Mouse (Mus musculus) gastrocnemius, postnatal 25 days (tissue): ENCODE measurements at regions not wholly inside any gene's neighbourhood (a gene's known extent, or its start where the extent isn't known, plus 50 kb on each side); places are given as distances from the start of the nearest gene placed in this dataset.

ENCODE experiments used
- DNase-seq: peaks from one replicate; pipeline ENCODE4 v3.0.0; 2022

DNA sequence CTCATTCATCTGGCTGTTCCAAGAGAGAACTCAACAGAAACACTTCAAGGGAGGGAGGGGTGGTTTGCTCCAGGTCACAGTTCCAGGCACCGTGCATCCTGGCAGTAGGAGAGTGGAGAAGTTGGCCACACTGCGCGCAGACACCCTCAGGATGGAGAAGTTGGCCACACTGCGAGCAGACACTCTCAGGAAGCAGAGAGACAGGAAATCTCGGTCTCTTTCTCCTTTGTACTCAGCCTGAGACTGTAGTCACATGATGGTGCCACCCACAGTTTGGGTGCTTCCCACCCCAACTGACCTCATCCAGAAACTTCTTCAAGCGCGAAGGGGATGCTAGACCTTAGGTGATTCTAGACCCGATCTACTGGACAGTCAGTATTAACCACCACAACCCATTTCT lies 170.4 kb downstream of the Bcl11b start:
- DNase-seq = no peak

GRCm38 (mm10) chr12:107834512-107834911 lies 168.9 kb downstream of the Bcl11b start:
- DNase-seq = no peak

DNA sequence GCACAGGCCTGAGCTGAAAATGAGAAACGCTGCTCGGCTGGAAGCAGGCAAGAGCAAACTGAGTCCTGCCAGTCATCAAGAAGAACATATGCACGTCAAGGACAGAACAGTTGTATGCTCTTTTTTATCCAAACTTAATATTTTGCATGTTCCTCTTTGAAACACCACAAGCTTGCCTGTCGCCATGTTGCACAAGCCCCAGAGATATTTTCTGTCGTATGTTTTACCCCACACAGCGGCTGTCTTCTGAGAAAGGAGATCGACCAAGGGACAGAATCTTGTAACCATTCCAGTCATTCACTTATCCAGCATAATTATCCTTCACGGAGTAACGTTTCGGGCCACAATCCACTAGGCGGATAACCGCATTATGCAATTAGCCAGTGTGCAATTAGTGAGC lies 165.7 kb downstream of the Bcl11b start:
- DNase-seq = no peak

DNA sequence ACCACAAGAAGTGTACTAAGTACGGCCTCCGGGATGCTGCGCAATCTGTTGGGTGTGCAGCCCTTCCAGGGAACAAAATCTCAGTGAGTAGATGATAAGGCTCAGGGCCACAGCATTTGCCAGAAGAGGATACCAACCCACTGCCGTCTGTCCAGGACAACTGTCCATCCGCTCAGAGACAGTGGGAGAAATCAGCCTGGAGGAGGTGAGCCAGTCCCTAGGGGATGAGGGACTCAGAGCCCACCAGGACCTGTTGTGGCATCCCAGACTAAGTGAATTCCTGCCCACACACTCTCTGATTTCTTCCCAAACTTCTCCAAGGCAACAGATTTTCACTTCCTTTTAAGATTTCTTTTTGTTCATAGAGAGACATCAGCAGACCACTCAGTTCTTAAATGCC lies 158.8 kb downstream of the Bcl11b start:
- DNase-seq = no peak

DNA sequence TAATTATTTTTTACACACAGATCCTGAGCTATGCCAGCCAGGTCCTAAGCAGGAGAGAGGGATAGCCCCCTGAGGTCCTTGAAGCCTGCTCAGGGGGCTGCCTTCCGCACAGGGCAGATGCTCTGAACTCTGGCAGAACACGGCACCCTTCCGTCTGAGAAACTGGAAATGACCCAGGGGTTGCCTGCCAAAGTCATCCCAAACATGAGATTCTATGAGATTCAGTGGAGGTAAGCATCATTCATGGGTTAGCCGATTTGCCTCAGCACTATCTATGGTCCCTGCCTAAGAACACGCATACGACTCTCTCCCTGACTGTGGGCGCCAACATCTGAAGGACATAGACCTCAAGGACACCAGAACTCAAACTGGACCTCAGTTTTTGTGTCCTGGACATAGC lies 152.8 kb downstream of the Bcl11b start:
- no peak for DNase-seq

DNA sequence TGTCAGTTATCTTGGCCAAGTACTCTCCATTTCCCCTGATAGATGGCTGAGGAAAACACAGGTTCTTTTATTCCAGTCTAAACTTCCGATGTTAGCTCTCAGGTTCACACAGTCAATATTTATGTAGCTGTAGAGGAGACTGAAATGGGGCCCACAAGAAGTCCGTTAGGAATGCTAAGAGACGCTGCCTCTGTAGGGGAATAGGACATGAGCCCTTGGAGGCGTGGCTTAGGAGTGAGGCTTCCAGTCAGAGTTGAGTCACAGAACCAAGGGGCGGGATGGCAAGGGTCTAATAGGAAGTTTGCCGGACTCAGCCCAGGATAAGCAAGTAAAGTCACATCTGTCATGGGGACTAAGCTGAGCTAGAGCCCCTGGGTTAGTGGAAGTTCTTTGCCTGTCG lies 150.5 kb downstream of the Bcl11b start:
- no peak for DNase-seq

DNA sequence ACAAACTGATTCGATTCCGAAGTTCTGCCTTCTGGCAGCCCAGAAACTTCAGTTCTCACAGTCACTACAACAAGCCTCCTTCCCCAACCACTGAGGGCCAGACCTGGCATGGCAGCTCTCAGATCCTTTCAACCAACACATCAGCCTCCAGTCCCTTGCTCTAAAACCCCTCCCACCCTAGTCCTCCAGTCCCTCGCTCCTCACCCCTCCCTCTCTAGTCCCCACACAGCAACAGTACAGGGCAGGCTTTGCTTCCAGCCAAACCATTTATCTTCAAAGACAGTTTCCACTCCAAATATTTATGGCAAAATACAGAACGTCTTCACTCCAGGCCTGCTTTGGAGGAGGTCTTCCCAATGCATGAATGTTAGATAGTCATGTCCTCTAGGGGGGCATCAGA lies 147.9 kb downstream of the Bcl11b start:
- no peak for DNase-seq

DNA sequence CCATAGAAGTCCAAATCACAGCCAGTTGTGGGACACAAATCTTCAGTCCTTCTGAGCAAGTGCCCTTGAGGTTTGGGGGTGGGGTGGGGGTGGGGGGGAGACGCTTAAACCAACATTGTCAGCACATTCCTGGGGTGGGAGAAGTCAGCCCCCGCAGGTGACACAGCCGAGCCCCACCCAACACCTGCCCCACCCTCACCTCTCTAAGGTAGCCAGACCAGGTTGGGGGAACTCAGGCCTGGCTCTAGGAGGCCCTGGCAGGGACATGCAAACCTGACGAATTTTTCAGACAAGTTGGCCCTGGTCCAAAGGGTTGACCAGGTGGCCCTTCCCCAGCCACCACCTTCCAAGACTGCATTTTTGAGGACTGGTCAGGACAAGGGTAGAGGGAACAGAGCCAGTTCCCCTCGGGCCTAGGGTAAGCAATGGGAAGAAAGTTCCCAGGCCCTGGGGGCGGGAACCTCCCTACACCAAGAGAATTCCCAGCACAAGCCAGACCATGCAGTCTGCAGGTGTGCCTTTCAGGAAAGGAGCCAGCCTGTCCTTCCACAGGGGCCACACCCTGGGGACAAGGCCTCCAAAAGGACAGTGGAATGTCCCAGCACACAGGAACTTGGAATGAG lies 146.9 kb downstream of the Bcl11b start:
- no peak for DNase-seq

- DNase-seq = no peak
Measured at GRCm38 (mm10) chr12:107858536-107859280, 144.7 kb downstream of the Bcl11b start.

GRCm38 (mm10) chr12:107859750-107860149 lies 143.7 kb downstream of the Bcl11b start:
- no peak for DNase-seq

GRCm38 (mm10) chr12:107860358-107860757 lies 143.0 kb downstream of the Bcl11b start:
- DNase-seq = no peak
